Mouse (Mus musculus): ENCODE data around the gene Dapl1.

Dapl1 gene

GRCm38 (mm10) chr2:59484438-59484837, at the start of gene Dapl1:
TSS of gene Dapl1 (plus strand) at chr2:59484653.
- DNase-seq (ENCODE audit: low spot score in 2 of 2) = peak in 1 of 2 experiments; percentile 32

GRCm38 (mm10) chr2:59434820-59435219, 49.6 kb upstream of the Dapl1 start:
- no peak for DNase-seq (ENCODE audit: low spot score in 2 of 2)

- peak; percentile 84 to 88 for DNase-seq (ENCODE audit: low spot score in 2 of 2)
Observed at GRCm38 (mm10) chr2:59437684-59438393, 46.6 kb upstream of the Dapl1 start.

- peak; percentile 81 to 84 for DNase-seq (ENCODE audit: low spot score in 2 of 2)
Observed at GRCm38 (mm10) chr2:59438479-59438935, 45.9 kb upstream of the Dapl1 start.

- no peak for DNase-seq (ENCODE audit: low spot score in 2 of 2)
Observed at GRCm38 (mm10) chr2:59439824-59440223, 44.6 kb upstream of the Dapl1 start.

GRCm38 (mm10) chr2:59440481-59440880, 44.0 kb upstream of the Dapl1 start:
- DNase-seq (ENCODE audit: low spot score in 2 of 2) = peak; percentile 38 to 61

GRCm38 (mm10) chr2:59441681-59442080, 42.8 kb upstream of the Dapl1 start:
- no peak for DNase-seq (ENCODE audit: low spot score in 2 of 2)

- DNase-seq (ENCODE audit: low spot score in 2 of 2) = no peak
Observed at GRCm38 (mm10) chr2:59446671-59447070, 37.8 kb upstream of the Dapl1 start.

GRCm38 (mm10) chr2:59447712-59448111, 36.7 kb upstream of the Dapl1 start:
- no peak for DNase-seq (ENCODE audit: low spot score in 2 of 2)

GRCm38 (mm10) chr2:59448516-59448915, 35.9 kb upstream of the Dapl1 start:
- DNase-seq (ENCODE audit: low spot score in 2 of 2) = no peak

- no peak for DNase-seq (ENCODE audit: low spot score in 2 of 2)
Observed at GRCm38 (mm10) chr2:59448921-59449320, 35.5 kb upstream of the Dapl1 start.

- DNase-seq (ENCODE audit: low spot score in 2 of 2) = no peak
Observed at GRCm38 (mm10) chr2:59451675-59452074, 32.8 kb upstream of the Dapl1 start.

GRCm38 (mm10) chr2:59452102-59452501, 32.4 kb upstream of the Dapl1 start:
- no peak for DNase-seq (ENCODE audit: low spot score in 2 of 2)

- no peak for DNase-seq (ENCODE audit: low spot score in 2 of 2)
Observed at GRCm38 (mm10) chr2:59462086-59462485, 22.4 kb upstream of the Dapl1 start.

- peak in 1 of 2 experiments; percentile 30 for DNase-seq (ENCODE audit: low spot score in 2 of 2)
Observed at GRCm38 (mm10) chr2:59463428-59464182, 20.8 kb upstream of the Dapl1 start.

GRCm38 (mm10) chr2:59465671-59466070, 18.8 kb upstream of the Dapl1 start:
- no peak for DNase-seq (ENCODE audit: low spot score in 2 of 2)

GRCm38 (mm10) chr2:59466358-59466757, 18.1 kb upstream of the Dapl1 start:
- no peak for DNase-seq (ENCODE audit: low spot score in 2 of 2)

GRCm38 (mm10) chr2:59467085-59467484, 17.4 kb upstream of the Dapl1 start:
- DNase-seq (ENCODE audit: low spot score in 2 of 2) = peak in 1 of 2 experiments; percentile 28

GRCm38 (mm10) chr2:59467976-59468375, 16.5 kb upstream of the Dapl1 start:
- DNase-seq (ENCODE audit: low spot score in 2 of 2) = no peak

- DNase-seq (ENCODE audit: low spot score in 2 of 2) = no peak
Observed at GRCm38 (mm10) chr2:59469590-59470245, 14.7 kb upstream of the Dapl1 start.

- peak; percentile 26 to 35 for DNase-seq (ENCODE audit: low spot score in 2 of 2)
Observed at GRCm38 (mm10) chr2:59470326-59471031, 14.0 kb upstream of the Dapl1 start.

All from right cerebral cortex, postnatal 10 days (tissue).